Mouse (Mus musculus) gastrocnemius, postnatal 25 days (tissue): Measurements from ENCODE around the gene Chrnb4. TPM values are rescaled to one million over a fixed set of nuclear protein-coding genes. Genes with fewer than 3 reads are reported as not detected.

Source experiments
- DNase-seq: peaks from one replicate; pipeline ENCODE4 v3.0.0; 2022
- total RNA-seq, 2 experiments: library from RNA; stranded (reverse); gene quantifications; 1 replicate in 1 of 2; 2 replicates in 1 of 2; pipeline ENCODE4 v1.2.3; 2021

Gene Chrnb4
- total RNA-seq, 2 experiments from 2014 or later: 0.27 TPM; not detected in 1

- no peak for DNase-seq
These were observed 25.3 kb downstream of the Chrnb4 start for GRCm38 (mm10) chr9:55023326-55023725.

- DNase-seq: no peak
These were observed 31.7 kb downstream of the Chrnb4 start for GRCm38 (mm10) chr9:55016926-55017325.

- no peak for DNase-seq
These were observed 37.8 kb downstream of the Chrnb4 start for GRCm38 (mm10) chr9:55010588-55011350.

GRCm38 (mm10) chr9:55009692-55010091, 38.9 kb downstream of the Chrnb4 start:
- DNase-seq: no peak

GRCm38 (mm10) chr9:55003609-55004008, 45.0 kb downstream of the Chrnb4 start:
- DNase-seq: no peak

- DNase-seq: no peak
These were observed 52.9 kb downstream of the Chrnb4 start for GRCm38 (mm10) chr9:54995645-54996044.

GRCm38 (mm10) chr9:54994381-54994780, 54.2 kb downstream of the Chrnb4 start:
- DNase-seq: no peak

GRCm38 (mm10) chr9:54990362-54990761, 58.2 kb downstream of the Chrnb4 start:
- no peak for DNase-seq

- no peak for DNase-seq
These were observed 66.2 kb downstream of the Chrnb4 start for GRCm38 (mm10) chr9:54982401-54982800.

- no peak for DNase-seq
These were observed 67.0 kb downstream of the Chrnb4 start for GRCm38 (mm10) chr9:54981291-54982191.

GRCm38 (mm10) chr9:54980674-54981073, 67.9 kb downstream of the Chrnb4 start, which contains the start of gene Chrna5:
Gene Chrna5 (plus strand): TSS chr9:54980880.
- no peak for DNase-seq

Other genes starting within 250 kb of the Chrnb4 start
- 10 to 100 TPM; 21.7 to 22.1 TPM for gene Ireb2, start 185.0 kb downstream of the Chrnb4 start, total RNA-seq
- gene Hykk, start 131.5 kb downstream of the Chrnb4 start, total RNA-seq: under 1 TPM; 0.83 to 0.84 TPM
- gene Psma4, start 98.0 kb downstream of the Chrnb4 start, total RNA-seq: 100 to 1,000 TPM; 109 to 123 TPM
- not detected for gene AY074887, start 97.8 kb downstream of the Chrnb4 start, total RNA-seq
- gene Chrna5, start 67.9 kb downstream of the Chrnb4 start, total RNA-seq: not detected
- gene Chrna3, start 22.2 kb downstream of the Chrnb4 start, total RNA-seq: not detected
- gene Ube2q2, start 100.1 kb upstream of the Chrnb4 start, total RNA-seq: 10 to 100 TPM; 27.2 to 31.4 TPM
- 10 to 100 TPM; 18.2 to 18.6 TPM for gene Fbxo22, start 160.1 kb upstream of the Chrnb4 start, total RNA-seq